Comparison of ENCODE assay signal across 1 mouse cellular context in the genomic region with DNA sequence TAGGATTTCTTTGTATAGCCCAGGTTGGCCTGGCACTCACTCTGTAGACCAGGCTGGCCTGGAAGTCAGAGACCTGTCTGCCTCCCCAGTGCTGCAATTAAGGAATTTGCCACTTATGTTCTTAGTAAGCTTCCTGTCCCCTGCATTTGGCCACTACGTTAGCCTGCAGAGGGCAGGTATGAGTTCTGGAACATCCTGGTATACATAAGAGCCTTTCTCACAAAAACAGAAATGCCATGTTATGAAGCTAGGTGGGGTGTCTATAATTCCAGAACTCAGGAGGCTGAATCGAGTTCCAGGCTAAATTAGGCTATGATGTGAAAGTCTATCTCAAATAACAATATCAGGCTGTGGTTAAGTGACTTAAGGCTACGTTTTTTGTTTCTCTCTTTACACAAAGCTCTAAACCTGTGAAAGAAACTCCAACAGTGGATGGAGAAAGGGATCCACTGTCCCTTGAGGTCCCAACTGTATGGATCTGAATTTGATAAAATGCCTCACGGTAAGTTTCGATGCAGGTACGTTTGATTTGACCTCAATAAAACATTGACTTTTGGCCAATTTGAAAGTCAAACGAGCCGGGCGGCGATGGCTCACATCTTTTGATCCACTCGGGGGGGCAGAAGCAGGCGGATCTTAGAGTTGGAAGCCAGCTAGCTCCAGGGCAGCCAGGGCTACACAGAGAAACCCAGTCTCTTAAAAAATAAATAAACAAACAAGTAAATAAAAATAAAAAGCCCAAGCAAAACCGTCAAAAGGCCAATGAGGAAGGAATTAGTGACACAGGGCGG.
A peak's percentile ranks its signal among the peaks of the same experiment; 100 is the strongest.
TF ChIP-seq lines count a peak whose summit lies in the region.

No protein-coding gene starts in this region.

TF ChIP-seq in CH12.LX, 34 proteins besides CTCF, POLR2A, EP300 and RAD21:
- peak; percentile 45; the same call in 1 of the 2 replicates for TF ChIP-seq CHD1 (IDR thresholded peaks at IDR 0.05; ENCODE audit: low read depth, low read length)
- TF ChIP-seq JUN (IDR thresholded peaks at IDR 0.05; ENCODE audit: insufficient read depth, low read depth, low read length): no peak
- no peak for TF ChIP-seq GABPA (IDR thresholded peaks at IDR 0.05; ENCODE audit: insufficient replicate concordance, low read depth, low read length)
- no peak for TF ChIP-seq TBP (conservative IDR thresholded peaks at IDR 0.05; ENCODE audit: low read depth, low read length)
- no peak for TF ChIP-seq ZC3H11A (IDR thresholded peaks at IDR 0.05; ENCODE audit: low read depth, low read length)
- no peak for TF ChIP-seq USF2 (conservative IDR thresholded peaks at IDR 0.05; ENCODE audit: low read depth, low read length)
- no peak for TF ChIP-seq UBTF (IDR thresholded peaks at IDR 0.05; ENCODE audit: low read depth, low read length)
- TF ChIP-seq ZKSCAN1 (IDR thresholded peaks at IDR 0.05; ENCODE audit: borderline replicate concordance, low read depth, low read length): no peak
- TF ChIP-seq NELFE (IDR thresholded peaks at IDR 0.05; ENCODE audit: low read depth, low read length): no peak
- peak; percentile 52; the same call in 1 of the 2 replicates for TF ChIP-seq ELF1 (IDR thresholded peaks at IDR 0.05; ENCODE audit: low read depth, low read length)
- TF ChIP-seq JUND (conservative IDR thresholded peaks at IDR 0.05; ENCODE audit: low read depth, low read length): 0 out of 2 replicates have a peak, but pooled peaks have one; percentile 39
- TF ChIP-seq PAX5 (IDR thresholded peaks at IDR 0.05; ENCODE audit: low read length): no peak
- TF ChIP-seq BHLHE40 (IDR thresholded peaks at IDR 0.05; ENCODE audit: low read depth, low read length): no peak
- no peak for TF ChIP-seq NRF1 (IDR thresholded peaks at IDR 0.05; ENCODE audit: low read depth, low read length)
- TF ChIP-seq POLR2AphosphoS2 (IDR thresholded peaks at IDR 0.05; ENCODE audit: low read depth, low read length): no peak
- no peak for TF ChIP-seq MAX (IDR thresholded peaks at IDR 0.05; ENCODE audit: low read length)
- no peak for TF ChIP-seq E2F4 (IDR thresholded peaks at IDR 0.05; ENCODE audit: insufficient replicate concordance, low read depth, low read length)
- TF ChIP-seq KAT2A (IDR thresholded peaks at IDR 0.05; ENCODE audit: insufficient replicate concordance, low read length): no peak
- TF ChIP-seq MEF2A (IDR thresholded peaks at IDR 0.05; ENCODE audit: borderline replicate concordance, low read depth, low read length): 0 out of 2 replicates have a peak, but pooled peaks have one; percentile 26
- no peak for TF ChIP-seq USF1 (IDR thresholded peaks at IDR 0.05; ENCODE audit: low read depth, low read length)
- no peak for TF ChIP-seq TCF12 (IDR thresholded peaks at IDR 0.05; ENCODE audit: low read depth, low read length)
- no peak for TF ChIP-seq ZNF384 (IDR thresholded peaks at IDR 0.05; ENCODE audit: low read depth, low read length)
- TF ChIP-seq MYC (IDR thresholded peaks at IDR 0.05; ENCODE audit: low read depth, low read length): no peak
- TF ChIP-seq CHD2 (IDR thresholded peaks at IDR 0.05; ENCODE audit: low read length): no peak
- no peak for TF ChIP-seq ZMIZ1 (IDR thresholded peaks at IDR 0.05; ENCODE audit: low read depth, low read length)
- TF ChIP-seq SMC3 (IDR thresholded peaks at IDR 0.05; ENCODE audit: low read depth, low read length): peak; percentile 38
- TF ChIP-seq MAFK (IDR thresholded peaks at IDR 0.05; ENCODE audit: insufficient replicate concordance, low read length): no peak
- no peak for TF ChIP-seq MAZ (IDR thresholded peaks at IDR 0.05; ENCODE audit: low read depth, low read length)
- peak; percentile 40; the same call in 1 of the 2 replicates for TF ChIP-seq MXI1 (IDR thresholded peaks at IDR 0.05; ENCODE audit: low read depth, low read length)
- TF ChIP-seq SIN3A (IDR thresholded peaks at IDR 0.05; ENCODE audit: low read length): 0 out of 2 replicates have a peak, but pooled peaks have one; percentile 53
- TF ChIP-seq HCFC1 (IDR thresholded peaks at IDR 0.05; ENCODE audit: low read depth, low read length): 0 out of 2 replicates have a peak, but pooled peaks have one; percentile 32
- peak; percentile 77 for TF ChIP-seq IRF4 (IDR thresholded peaks at IDR 0.05; ENCODE audit: low read depth, low read length)
- no peak for TF ChIP-seq ETS1 (conservative IDR thresholded peaks at IDR 0.05; ENCODE audit: low read depth, low read length)
- TF ChIP-seq RCOR1 (conservative IDR thresholded peaks at IDR 0.05; ENCODE audit: low read depth, low read length): no peak
